Comparison of ENCODE assay signal across 8 mouse cellular contexts in the genomic region with DNA sequence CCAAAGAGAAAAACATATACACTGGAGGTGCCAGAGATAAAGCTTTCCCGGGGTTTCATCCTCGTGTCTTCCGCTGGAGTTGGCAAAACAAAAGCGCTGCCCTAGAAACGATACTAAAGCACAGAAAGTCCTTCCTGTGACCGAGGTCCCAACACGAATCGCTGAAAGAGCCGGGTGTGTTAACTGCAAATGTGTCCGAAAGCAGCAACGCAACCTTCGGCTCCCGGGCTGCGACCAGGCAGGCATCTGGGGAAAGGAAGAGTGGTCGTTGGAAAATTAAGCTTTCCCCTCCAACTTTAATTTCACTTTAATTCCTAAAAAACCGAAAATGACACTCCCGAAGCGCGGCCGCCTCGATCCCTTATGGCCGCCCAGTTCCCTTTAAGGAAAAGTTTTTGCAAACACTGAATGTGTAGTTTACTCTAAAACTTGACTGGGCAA.
A peak's percentile ranks its signal among the peaks of the same experiment; 100 is the strongest.
DNase-seq lines count a peak whose midpoint lies in the region; ATAC-seq and TF ChIP-seq lines count a peak whose summit lies in the region.

No protein-coding gene starts in this region.

- WGBS in heart, embryonic 13.5 days = under 1% methylated on average over 22 of the region's 22 CpGs
- WGBS in limb, embryonic 10.5 days = under 1% methylated on average over 22 of the region's 22 CpGs
- WGBS in midbrain, postnatal 0 days = 3% methylated on average over 22 of the region's 22 CpGs

- peak; percentile 38 for DNase-seq in urinary bladder, postnatal 14 days (ENCODE audit: low spot score)
- no peak for DNase-seq in urinary bladder, postnatal 10 days (ENCODE audit: low spot score)
- peak; percentile 74 for DNase-seq in limb, embryonic 10.5 days (ENCODE audit: low spot score)
- DNase-seq in midbrain, postnatal 0 days (ENCODE audit: low spot score) = no peak
- DNase-seq in layer of hippocampus, postnatal 14 days (ENCODE audit: low spot score in 2 of 2) = no peak

- no peaks in the 10 kb centered on the region for H3K9me3 ChIP-seq in heart, embryonic 13.5 days
- no peaks in the 10 kb centered on the region for H3K9me3 ChIP-seq in limb, embryonic 10.5 days (replicated peaks)
- H3K9me3 ChIP-seq in midbrain, postnatal 0 days (ENCODE audit: low read length) = no peaks in the 10 kb centered on the region

- H3K27ac ChIP-seq in heart, embryonic 13.5 days (replicated peaks) = peak overlapping the region; percentile 95
- peak overlapping the region; percentile 96 for H3K27ac ChIP-seq in limb, embryonic 10.5 days
- H3K27ac ChIP-seq in midbrain, postnatal 0 days (ENCODE audit: low read depth, low read length) = peak overlapping the region; percentile 43

- ATAC-seq in heart, embryonic 13.5 days (ENCODE audit: extremely low read depth, insufficient number of reproducible peaks, low FRiP score, low TSS enrichment) = no peak
- no peak for ATAC-seq in midbrain, postnatal 0 days (ENCODE audit: low FRiP score)
- ATAC-seq in monocyte, adult 5-6 weeks (replicated peaks; ENCODE audit: insufficient number of reproducible peaks, low FRiP score, low TSS enrichment, poor library complexity, severe bottlenecking) = no peak
- no peak for ATAC-seq in megakaryocyte-erythroid progenitor cell, adult 5-6 weeks (replicated peaks; ENCODE audit: low FRiP score, low TSS enrichment, poor library complexity, severe bottlenecking)

- peaks cover 52% of the 10 kb centered on the region for H3K4me1 ChIP-seq in heart, embryonic 13.5 days
- peaks cover 66% of the 10 kb centered on the region for H3K4me1 ChIP-seq in limb, embryonic 10.5 days
- H3K4me1 ChIP-seq in midbrain, postnatal 0 days (ENCODE audit: insufficient read depth, low read length) = peaks cover 4% of the 10 kb centered on the region; the same call in 1 of the 2 replicates

- TF ChIP-seq CTCF in midbrain, postnatal 0 days (IDR thresholded peaks at IDR 0.05) = no peak

- H3K36me3 ChIP-seq in heart, embryonic 13.5 days = no peaks in the 10 kb centered on the region
- no peaks in the 10 kb centered on the region for H3K36me3 ChIP-seq in limb, embryonic 10.5 days
- H3K36me3 ChIP-seq in midbrain, postnatal 0 days (ENCODE audit: insufficient read depth, low read length) = no peaks in the 10 kb centered on the region

- H3K27me3 ChIP-seq in heart, embryonic 13.5 days (replicated peaks) = peaks cover 8% of the 10 kb centered on the region; the same call in 1 of the 2 replicates
- H3K27me3 ChIP-seq in limb, embryonic 10.5 days (ENCODE audit: low read depth, poor library complexity, severe bottlenecking) = no peaks in the 10 kb centered on the region
- peaks cover 26% of the 10 kb centered on the region for H3K27me3 ChIP-seq in midbrain, postnatal 0 days (ENCODE audit: insufficient read depth, low read length)

- H3K4me2 ChIP-seq in heart, embryonic 13.5 days = peak overlapping the region; percentile 72
- H3K4me2 ChIP-seq in midbrain, postnatal 0 days (ENCODE audit: low read depth, low read length, poor library complexity, severe bottlenecking) = peak overlapping the region; percentile 18

- peak overlapping the region; percentile 51 for H3K4me3 ChIP-seq in heart, embryonic 13.5 days
- peak overlapping the region; percentile 47 for H3K4me3 ChIP-seq in limb, embryonic 10.5 days
- no peak overlapping the region for H3K4me3 ChIP-seq in midbrain, postnatal 0 days (ENCODE audit: low read depth, low read length)

- peak overlapping the region; percentile 84 for H3K9ac ChIP-seq in heart, embryonic 13.5 days
- no peak overlapping the region for H3K9ac ChIP-seq in midbrain, postnatal 0 days (replicated peaks; ENCODE audit: low read length, poor library complexity, severe bottlenecking)

Comparison
In these comparisons a context has a peak if more than half of its experiments do, and no peak if none do; other contexts are left out.
1. DNase-seq: peak in urinary bladder, postnatal 14 days (single experiment) and limb, embryonic 10.5 days (single experiment); none in urinary bladder, postnatal 10 days (single experiment), midbrain, postnatal 0 days (single experiment) and layer of hippocampus, postnatal 14 days (0 of 2).
2. H3K27ac ChIP-seq: peak in every context shown above with its lines; median percentile 96 in limb, embryonic 10.5 days; 95 in heart, embryonic 13.5 days; 43 in midbrain, postnatal 0 days.